In the genomic region with DNA sequence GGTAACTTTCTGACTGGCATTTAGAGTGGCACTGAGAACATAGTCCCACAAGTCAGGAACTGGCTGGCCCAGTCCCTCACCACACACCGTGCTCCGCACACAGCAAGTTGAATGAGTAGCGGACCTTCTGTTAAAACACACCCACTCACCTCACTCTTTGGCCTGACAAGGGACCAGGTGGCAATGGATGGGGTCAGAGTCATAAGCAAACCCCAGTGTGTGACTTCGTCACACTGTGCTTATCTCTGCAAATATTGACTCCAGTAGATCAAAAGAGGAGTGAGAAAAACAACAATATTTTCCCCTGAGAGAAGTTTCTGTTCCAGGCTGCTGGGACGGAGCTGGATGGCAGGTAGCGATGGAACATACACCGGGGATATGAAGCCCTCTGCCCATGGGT, we compare ENCODE assay signal across 28 mouse cellular contexts. TPM values are rescaled to one million over a fixed set of nuclear protein-coding genes. Genes with fewer than 3 reads are reported as not detected.
"Had no signal": no experiment of that assay in that cellular context is flagged by ENCODE, and none has a peak within 500 bp of the region (broad histone marks: within the 10 kb centered on the region; RNA-seq: fewer than 3 reads in every experiment).

No protein-coding gene starts in this region.

- H3K9me3 ChIP-seq: heart, embryonic 10.5 days; intestine, embryonic 15.5 days; limb, embryonic 15.5 days had no signal

- H3K27ac ChIP-seq: gastrocnemius, adult 2 months; heart, embryonic 10.5 days; hindbrain, embryonic 10.5 days; hindbrain, embryonic 12.5 days; hindbrain, embryonic 14.5 days; intestine, embryonic 15.5 days; limb, embryonic 13.5 days; limb, embryonic 15.5 days; liver, embryonic 14.5 days had no signal

- H3K9ac ChIP-seq: heart, embryonic 12.5 days; hindbrain, embryonic 12.5 days; hindbrain, embryonic 14.5 days; intestine, embryonic 15.5 days; limb, embryonic 13.5 days; limb, embryonic 15.5 days; liver, embryonic 14.5 days had no signal

- ATAC-seq: hindbrain, embryonic 16.5 days; inflammation-experienced regulatory T-cells, adult 6 months; intestine, embryonic 15.5 days; intestine, postnatal 0 days had no signal

- H3K36me3 ChIP-seq: heart, embryonic 10.5 days; heart, embryonic 12.5 days; hindbrain, embryonic 12.5 days; intestine, embryonic 15.5 days; limb, embryonic 13.5 days; limb, embryonic 15.5 days had no signal

- H3K4me3 ChIP-seq: gastrocnemius, adult 2 months; heart, embryonic 10.5 days; heart, embryonic 12.5 days; hindbrain, embryonic 10.5 days; hindbrain, embryonic 12.5 days; intestine, embryonic 15.5 days; limb, embryonic 13.5 days; limb, embryonic 15.5 days had no signal

- DNase-seq: gastrocnemius, adult 2 months; gastrocnemius, postnatal 10 days; gastrocnemius, postnatal 25 days; heart, adult 18-20 months; heart, postnatal 10 days; heart, postnatal 4 days; kidney, adult 18-20 months; kidney, adult 8-10 months; kidney, postnatal 10 days; kidney, postnatal 25 days; kidney, postnatal 4 days; layer of hippocampus, adult 9-11 months; layer of hippocampus, postnatal 36 days; left cerebral cortex, postnatal 4 days had no signal

- H3K27me3 ChIP-seq: heart, embryonic 12.5 days; hindbrain, embryonic 12.5 days; intestine, embryonic 15.5 days; limb, embryonic 13.5 days; limb, embryonic 15.5 days had no signal

- H3K4me2 ChIP-seq: heart, embryonic 12.5 days; hindbrain, embryonic 12.5 days; hindbrain, embryonic 14.5 days; intestine, embryonic 15.5 days; limb, embryonic 13.5 days; limb, embryonic 15.5 days had no signal

RNA-seq across cellular contexts. Expression of gene Igfbp2, which starts 15.0 kb away (rescaled TPM):
- total RNA-seq: gastrocnemius, adult 2 months; granulocyte monocyte progenitor cell, adult 5-6 weeks; heart, postnatal 25 days had no signal
- polyA plus RNA-seq: inflammation-experienced regulatory T-cells, adult 6 months had no signal
